Mouse (Mus musculus): Measurements from ENCODE around the gene Tmem136.

GRCm38 (mm10) chr9:43067896-43068295 lies 48.5 kb downstream of the Tmem136 start:
- TF ChIP-seq CTCF (conservative IDR thresholded peaks at IDR 0.05; ENCODE audit: insufficient read depth, insufficient read length, low read depth, low read length) (no peak), POLR2A (IDR thresholded peaks at IDR 0.05; ENCODE audit: low read depth, low read length) (no peak)

All from kidney, adult 2 months (tissue).